Mouse (Mus musculus): ENCODE measurements around the gene Hspa1l. TPM values are rescaled to one million over a fixed set of nuclear protein-coding genes. Genes with fewer than 3 reads are reported as not detected.
"Not testable (repeated sequence)": the region's sequence is repeated elsewhere in the genome, so short reads cannot be mapped to it uniquely, and the experiment has no call there.

The Hspa1l gene
- polyA plus RNA-seq, 1 experiment from 2014 or later = 2.1 TPM

GRCm38 (mm10) chr17:34952378-34953040 lies 20.0 kb upstream of the Hspa1l start:
- Histone ChIP-seq H3K4me2 (peak overlapping the region; percentile 95), H3K9me3 (no peaks in the 10 kb centered on the region), H3K27ac (replicated peaks) (peak overlapping the region; percentile 87), H3K4me3 (peak overlapping the region; percentile 83), H3K4me1 (peaks cover 18% of the 10 kb centered on the region), H3K36me3 (peaks cover 23% of the 10 kb centered on the region), H3K27me3 (replicated peaks) (peaks cover 21% of the 10 kb centered on the region), H3K9ac (peak overlapping the region; percentile 99)
- ATAC-seq (ENCODE audit: extremely low read depth, insufficient number of reproducible peaks, low FRiP score, low TSS enrichment) = peak; percentile 71; the same call in 1 of the 2 replicates
- WGBS = under 1% methylated on average over 23 of the region's 23 CpGs

- ATAC-seq (ENCODE audit: extremely low read depth, insufficient number of reproducible peaks, low FRiP score, low TSS enrichment) = no peak
- H3K9me3 ChIP-seq = no peaks in the 10 kb centered on the region
- peaks cover 21% of the 10 kb centered on the region for H3K27me3 ChIP-seq (replicated peaks)
- H3K27ac ChIP-seq (replicated peaks) = no peak overlapping the region
- peaks cover 18% of the 10 kb centered on the region for H3K4me1 ChIP-seq
- 79% methylated on average over 3 of the region's 3 CpGs for WGBS
- peak overlapping the region; percentile 95; the same call in 1 of the 2 replicates for H3K4me2 ChIP-seq
- H3K4me3 ChIP-seq = peak overlapping the region; percentile 83; the same call in 1 of the 2 replicates
- peaks cover 23% of the 10 kb centered on the region for H3K36me3 ChIP-seq
- H3K9ac ChIP-seq = no peak overlapping the region
These were observed 19.2 kb upstream of the Hspa1l start for GRCm38 (mm10) chr17:34953258-34953657.

- Histone ChIP-seq H3K4me3 (no peak overlapping the region), H3K36me3 (peaks cover 23% of the 10 kb centered on the region), H3K9me3 (no peaks in the 10 kb centered on the region), H3K4me2 (no peak overlapping the region), H3K4me1 (peaks cover 18% of the 10 kb centered on the region), H3K27me3 (replicated peaks) (peaks cover 21% of the 10 kb centered on the region), H3K9ac (no peak overlapping the region), H3K27ac (replicated peaks) (no peak overlapping the region)
- WGBS = 90% methylated on average over 4 of the region's 4 CpGs
- ATAC-seq (ENCODE audit: extremely low read depth, insufficient number of reproducible peaks, low FRiP score, low TSS enrichment) = no peak
These were observed 18.6 kb upstream of the Hspa1l start for GRCm38 (mm10) chr17:34953904-34954303.

GRCm38 (mm10) chr17:34954831-34955230 lies 17.7 kb upstream of the Hspa1l start:
- 77% methylated on average over 4 of the region's 4 CpGs for WGBS
- H3K4me1 ChIP-seq = peaks cover 19% of the 10 kb centered on the region
- H3K9ac ChIP-seq = no peak overlapping the region
- H3K4me2 ChIP-seq = no peak overlapping the region
- no peak for ATAC-seq (ENCODE audit: extremely low read depth, insufficient number of reproducible peaks, low FRiP score, low TSS enrichment)
- H3K27me3 ChIP-seq (replicated peaks) = peaks cover 21% of the 10 kb centered on the region
- H3K4me3 ChIP-seq = no peak overlapping the region
- H3K27ac ChIP-seq (replicated peaks) = no peak overlapping the region
- H3K36me3 ChIP-seq = peaks cover 17% of the 10 kb centered on the region
- H3K9me3 ChIP-seq = no peaks in the 10 kb centered on the region

- no peak overlapping the region for H3K9ac ChIP-seq
- no peak overlapping the region for H3K27ac ChIP-seq (replicated peaks)
- peaks cover 14% of the 10 kb centered on the region for H3K4me1 ChIP-seq
- H3K4me3 ChIP-seq = no peak overlapping the region
- peaks cover 21% of the 10 kb centered on the region for H3K27me3 ChIP-seq (replicated peaks)
- peaks cover 6% of the 10 kb centered on the region for H3K36me3 ChIP-seq
- ATAC-seq (ENCODE audit: extremely low read depth, insufficient number of reproducible peaks, low FRiP score, low TSS enrichment) = no peak
- no peaks in the 10 kb centered on the region for H3K9me3 ChIP-seq
- WGBS = 68% methylated on average over 3 of the region's 3 CpGs
- no peak overlapping the region for H3K4me2 ChIP-seq
These were observed 16.6 kb upstream of the Hspa1l start for GRCm38 (mm10) chr17:34955884-34956283.

- Histone ChIP-seq H3K9me3 (no peaks in the 10 kb centered on the region), H3K27ac (replicated peaks) (no peak overlapping the region), H3K27me3 (replicated peaks) (peaks cover 23% of the 10 kb centered on the region), H3K4me2 (no peak overlapping the region), H3K9ac (no peak overlapping the region), H3K36me3 (peaks cover 2% of the 10 kb centered on the region), H3K4me3 (no peak overlapping the region), H3K4me1 (peaks cover 10% of the 10 kb centered on the region)
- 34% methylated on average over 1 of the region's 1 CpGs for WGBS
- no peak for ATAC-seq (ENCODE audit: extremely low read depth, insufficient number of reproducible peaks, low FRiP score, low TSS enrichment)
These were observed 16.2 kb upstream of the Hspa1l start for GRCm38 (mm10) chr17:34956340-34956739.

- Histone ChIP-seq H3K4me2 (peak overlapping the region; percentile 18; the same call in 1 of the 2 replicates), H3K27me3 (replicated peaks) (peaks cover 30% of the 10 kb centered on the region)
- H3K4me1 ChIP-seq; H3K27ac ChIP-seq (replicated peaks); ATAC-seq (ENCODE audit: extremely low read depth, insufficient number of reproducible peaks, low FRiP score, low TSS enrichment); H3K36me3 ChIP-seq; H3K9ac ChIP-seq; H3K4me3 ChIP-seq; H3K9me3 ChIP-seq: not testable (repeated sequence)
- 11% methylated on average over 30 of the region's 40 CpGs for WGBS
These were observed 15.2 kb upstream of the Hspa1l start for GRCm38 (mm10) chr17:34957291-34957690.

GRCm38 (mm10) chr17:34957966-34958365 lies 14.5 kb upstream of the Hspa1l start:
- H3K9me3 ChIP-seq; ATAC-seq (ENCODE audit: extremely low read depth, insufficient number of reproducible peaks, low FRiP score, low TSS enrichment); H3K4me1 ChIP-seq; H3K9ac ChIP-seq; H3K4me3 ChIP-seq; H3K4me2 ChIP-seq; H3K27ac ChIP-seq (replicated peaks); H3K36me3 ChIP-seq: not testable (repeated sequence)
- H3K27me3 ChIP-seq (replicated peaks) = peaks cover 34% of the 10 kb centered on the region
- 19% methylated on average over 25 of the region's 40 CpGs for WGBS

GRCm38 (mm10) chr17:34958734-34959129 lies 13.8 kb upstream of the Hspa1l start:
- H3K4me3 ChIP-seq = peak overlapping the region; percentile 64
- WGBS = 2% methylated on average over 18 of the region's 47 CpGs
- H3K9ac ChIP-seq; H3K27ac ChIP-seq (replicated peaks); H3K4me1 ChIP-seq; H3K36me3 ChIP-seq; H3K9me3 ChIP-seq: not testable (repeated sequence)
- H3K4me2 ChIP-seq = peak overlapping the region; percentile 85
- H3K27me3 ChIP-seq (replicated peaks) = peaks cover 40% of the 10 kb centered on the region
- ATAC-seq (ENCODE audit: extremely low read depth, insufficient number of reproducible peaks, low FRiP score, low TSS enrichment) = peak; percentile 9; the same call in 1 of the 2 replicates

- under 1% methylated on average over 32 of the region's 32 CpGs for WGBS
- H3K4me1 ChIP-seq, H3K36me3 ChIP-seq, H3K9me3 ChIP-seq: not testable (repeated sequence)
- Histone ChIP-seq H3K4me3 (peak within 1 kb of the TSS; percentile 64), H3K4me2 (peak within 1 kb of the TSS; percentile 85), H3K27ac (replicated peaks) (peak within 1 kb of the TSS; percentile 97), H3K27me3 (replicated peaks) (peaks cover 40% of the 10 kb centered on the region), H3K9ac (peak within 1 kb of the TSS; percentile 84)
- ATAC-seq (ENCODE audit: extremely low read depth, insufficient number of reproducible peaks, low FRiP score, low TSS enrichment) = peak; percentile 88
These were observed 13.2 kb upstream of the Hspa1l start, which contains the start of gene Hspa1b for GRCm38 (mm10) chr17:34959130-34959778. Hspa1b (minus strand) TSS chr17:34959238.

GRCm38 (mm10) chr17:34959881-34960515 lies 12.5 kb upstream of the Hspa1l start:
- Histone ChIP-seq H3K4me2 (peak overlapping the region; percentile 85), H3K4me3 (peak overlapping the region; percentile 64), H3K9ac (peak overlapping the region; percentile 84), H3K36me3 (no peaks in the 10 kb centered on the region), H3K27ac (replicated peaks) (peak overlapping the region; percentile 97), H3K27me3 (replicated peaks) (peaks cover 37% of the 10 kb centered on the region), H3K9me3 (no peaks in the 10 kb centered on the region), H3K4me1 (peaks cover 12% of the 10 kb centered on the region)
- WGBS = 11% methylated on average over 12 of the region's 12 CpGs
- ATAC-seq (ENCODE audit: extremely low read depth, insufficient number of reproducible peaks, low FRiP score, low TSS enrichment) = no peak
